Mouse (Mus musculus) inflammation-experienced regulatory T-cells, adult 6 months (primary cell): Measurements from ENCODE around the gene Olfr630. TPM values are rescaled to one million over a fixed set of nuclear protein-coding genes. Genes with fewer than 3 reads are reported as not detected.
"Not testable (repeated sequence)": the region's sequence is repeated elsewhere in the genome, so short reads cannot be mapped to it uniquely, and the experiment has no call there.

Experiments used
- ATAC-seq: one replicate; pipeline ENCODE4 v1.8.0; 2017
- polyA plus RNA-seq, 3 experiments: library from polyadenylated mRNA; unstranded; fragments of 100-300 nt; shearing (Covaris generic); gene quantifications; one replicate each; pipeline ENCODE4 v1.2.1; 2017

Olfr630 gene
- not detected for polyA plus RNA-seq

GRCm38 (mm10) chr7:103757233-103757632, at the start of gene Olfr630:
Gene Olfr630, minus strand, starts transcription at chr7:103757333.
- ATAC-seq: no peak

- ATAC-seq: no peak
Observed at GRCm38 (mm10) chr7:103806856-103807255, 49.7 kb upstream of the Olfr630 start.

- no peak for ATAC-seq
Observed at GRCm38 (mm10) chr7:103792669-103793388, 35.7 kb upstream of the Olfr630 start.

GRCm38 (mm10) chr7:103791721-103792120, 34.6 kb upstream of the Olfr630 start, which contains the start of gene Olfr67:
Gene Olfr67, minus strand, starts transcription at chr7:103791821.
- ATAC-seq: no peak

GRCm38 (mm10) chr7:103779598-103779997, 22.5 kb upstream of the Olfr630 start, which contains the start of gene Olfr68:
Gene Olfr68, minus strand, starts transcription at chr7:103779698.
- ATAC-seq: no peak

- not testable (repeated sequence) for ATAC-seq
Observed at GRCm38 (mm10) chr7:103777652-103778051, 20.5 kb upstream of the Olfr630 start.

- no peak for ATAC-seq
Observed at GRCm38 (mm10) chr7:103771494-103771893, 14.4 kb upstream of the Olfr630 start, which contains the start of gene Olfr69. Gene Olfr69, minus strand, starts transcription at chr7:103771594.

GRCm38 (mm10) chr7:103767687-103768086, 10.6 kb upstream of the Olfr630 start:
- ATAC-seq: not testable (repeated sequence)

- ATAC-seq: not testable (repeated sequence)
Observed at GRCm38 (mm10) chr7:103762212-103762611, 5.1 kb upstream of the Olfr630 start.

- ATAC-seq: no peak
Observed at GRCm38 (mm10) chr7:103744843-103745242, 12.3 kb downstream of the Olfr630 start, which contains the start of gene Olfr629. Gene Olfr629, minus strand, starts transcription at chr7:103744943.

- no peak for ATAC-seq
Observed at GRCm38 (mm10) chr7:103730074-103730473, 27.1 kb downstream of the Olfr630 start, which contains the start of gene Olfr628. Gene Olfr628, plus strand, starts transcription at chr7:103730374.

GRCm38 (mm10) chr7:103716398-103716797, 40.7 kb downstream of the Olfr630 start:
- not testable (repeated sequence) for ATAC-seq

GRCm38 (mm10) chr7:103714371-103714770, 42.8 kb downstream of the Olfr630 start, which contains the start of gene Olfr243:
Gene Olfr243, plus strand, starts transcription at chr7:103714671.
- no peak for ATAC-seq

- ATAC-seq: no peak
Observed at GRCm38 (mm10) chr7:103712024-103712423, 45.1 kb downstream of the Olfr630 start.

Other genes with a start within 250 kb of the Olfr630 start
- not detected for gene Olfr610, start 245.2 kb downstream of the Olfr630 start, polyA plus RNA-seq
- not detected for gene Olfr611, start 236.5 kb downstream of the Olfr630 start, polyA plus RNA-seq
- not detected for gene Olfr612, start 214.6 kb downstream of the Olfr630 start, polyA plus RNA-seq
- gene Olfr613, start 209.3 kb downstream of the Olfr630 start, polyA plus RNA-seq: not detected
- not detected for gene Olfr615, start 201.3 kb downstream of the Olfr630 start, polyA plus RNA-seq
- not detected for gene Olfr616, start 188.2 kb downstream of the Olfr630 start, polyA plus RNA-seq
- not detected for gene Olfr617, start 184.3 kb downstream of the Olfr630 start, polyA plus RNA-seq
- gene Olfr618, start 167.2 kb downstream of the Olfr630 start, polyA plus RNA-seq: not detected
- gene Olfr619, start 156.8 kb downstream of the Olfr630 start, polyA plus RNA-seq: not detected
- gene Olfr620, start 144.8 kb downstream of the Olfr630 start, polyA plus RNA-seq: under 1 TPM in 2 of 3 experiments, not detected in 1; 0.18 to 0.95 TPM
- gene Olfr622, start 114.6 kb downstream of the Olfr630 start, polyA plus RNA-seq: not detected
- gene Olfr623, start 93.6 kb downstream of the Olfr630 start, polyA plus RNA-seq: not detected
- not detected for gene Olfr624, start 86.1 kb downstream of the Olfr630 start, polyA plus RNA-seq
- gene Olfr625-ps1, start 74.6 kb downstream of the Olfr630 start, polyA plus RNA-seq: not detected
- not detected for gene Olfr243, start 42.7 kb downstream of the Olfr630 start, polyA plus RNA-seq
- gene Olfr628, start 27.0 kb downstream of the Olfr630 start, polyA plus RNA-seq: not detected
- gene Olfr629, start 12.4 kb downstream of the Olfr630 start, polyA plus RNA-seq: not detected
- gene Olfr69, start 14.3 kb upstream of the Olfr630 start, polyA plus RNA-seq: under 1 TPM in 1 of 3 experiments, not detected in 2; 0.12 TPM
- not detected for gene Olfr68, start 22.4 kb upstream of the Olfr630 start, polyA plus RNA-seq
- not detected for gene Olfr67, start 34.5 kb upstream of the Olfr630 start, polyA plus RNA-seq
- 1 to 10 TPM; 2.9 to 8.6 (median 3.0) TPM for gene Hbb-bt, start 56.7 kb upstream of the Olfr630 start, polyA plus RNA-seq
- gene Hbb-bs, start 70.8 kb upstream of the Olfr630 start, polyA plus RNA-seq: 10 to 100 TPM in 2 of 3 experiments, 1 to 10 TPM in 1; 9.8 to 22.5 (median 18.1) TPM
- gene Hbb-bh2, start 83.2 kb upstream of the Olfr630 start, polyA plus RNA-seq: not detected
- gene Hbb-bh1, start 85.8 kb upstream of the Olfr630 start, polyA plus RNA-seq: not detected
- not detected for gene Hbb-y, start 95.9 kb upstream of the Olfr630 start, polyA plus RNA-seq
- not detected for gene Olfr66, start 128.9 kb upstream of the Olfr630 start, polyA plus RNA-seq
- not detected for gene Olfr64, start 137.2 kb upstream of the Olfr630 start, polyA plus RNA-seq
- not detected for gene Olfr65, start 146.2 kb upstream of the Olfr630 start, polyA plus RNA-seq
- not detected for gene Olfr631, start 171.5 kb upstream of the Olfr630 start, polyA plus RNA-seq
- not detected for gene Olfr632, start 177.0 kb upstream of the Olfr630 start, polyA plus RNA-seq
- gene Olfr633, start 187.1 kb upstream of the Olfr630 start, polyA plus RNA-seq: not detected
- gene Olfr635, start 213.8 kb upstream of the Olfr630 start, polyA plus RNA-seq: under 1 TPM in 1 of 3 experiments, not detected in 2; 0.07 TPM
- not detected for gene Olfr638, start 241.4 kb upstream of the Olfr630 start, polyA plus RNA-seq